Mouse (Mus musculus): ENCODE measurements at regions not wholly inside any gene's neighbourhood (a gene's known extent, or its start where the extent isn't known, plus 50 kb on each side); places are given as distances from the start of the nearest gene placed in this dataset.

GRCm38 (mm10) chr8:35188531-35188930 lies 577.1 kb upstream of the Gm19410 start:
- no peak for DNase-seq (ENCODE audit: low read depth)

- no peak for DNase-seq (ENCODE audit: low read depth)
These were observed 575.9 kb upstream of the Gm19410 start for GRCm38 (mm10) chr8:35189695-35190094.

GRCm38 (mm10) chr8:35192515-35192914 lies 573.1 kb upstream of the Gm19410 start:
- no peak for DNase-seq (ENCODE audit: low read depth)

- peak; percentile 33 for DNase-seq (ENCODE audit: low read depth)
These were observed 571.8 kb upstream of the Gm19410 start for GRCm38 (mm10) chr8:35193771-35194170.

GRCm38 (mm10) chr8:35196189-35196588 lies 569.4 kb upstream of the Gm19410 start:
- no peak for DNase-seq (ENCODE audit: low read depth)

- DNase-seq (ENCODE audit: low read depth), result no peak
These were observed 566.8 kb upstream of the Gm19410 start for GRCm38 (mm10) chr8:35198766-35199165.

GRCm38 (mm10) chr8:35201416-35201815 lies 564.2 kb upstream of the Gm19410 start:
- DNase-seq (ENCODE audit: low read depth), result peak; percentile 46

- no peak for DNase-seq (ENCODE audit: low read depth)
These were observed 560.6 kb upstream of the Gm19410 start for GRCm38 (mm10) chr8:35204971-35205370.

- DNase-seq (ENCODE audit: low read depth), result peak; percentile 35
These were observed 560.1 kb upstream of the Gm19410 start for GRCm38 (mm10) chr8:35205536-35205935.

GRCm38 (mm10) chr8:35206271-35206670 lies 559.3 kb upstream of the Gm19410 start:
- DNase-seq (ENCODE audit: low read depth), result no peak

GRCm38 (mm10) chr8:35208357-35208756 lies 557.2 kb upstream of the Gm19410 start:
- no peak for DNase-seq (ENCODE audit: low read depth)

- DNase-seq (ENCODE audit: low read depth), result no peak
These were observed 553.8 kb upstream of the Gm19410 start for GRCm38 (mm10) chr8:35211506-35212452.

GRCm38 (mm10) chr8:35213515-35213914 lies 552.1 kb upstream of the Gm19410 start:
- DNase-seq (ENCODE audit: low read depth), result no peak

GRCm38 (mm10) chr8:35217604-35218003 lies 548.0 kb upstream of the Gm19410 start:
- no peak for DNase-seq (ENCODE audit: low read depth)

- no peak for DNase-seq (ENCODE audit: low read depth)
These were observed 547.3 kb upstream of the Gm19410 start for GRCm38 (mm10) chr8:35218327-35218726.

- DNase-seq (ENCODE audit: low read depth), result no peak
These were observed 541.3 kb upstream of the Gm19410 start for GRCm38 (mm10) chr8:35224053-35224924.

- DNase-seq (ENCODE audit: low read depth), result no peak
These were observed 540.7 kb upstream of the Gm19410 start for GRCm38 (mm10) chr8:35224925-35225244.

- DNase-seq (ENCODE audit: low read depth), result no peak
These were observed 538.5 kb upstream of the Gm19410 start for GRCm38 (mm10) chr8:35227079-35227478.

GRCm38 (mm10) chr8:35228449-35228848 lies 537.1 kb upstream of the Gm19410 start:
- no peak for DNase-seq (ENCODE audit: low read depth)

- DNase-seq (ENCODE audit: low read depth), result peak; percentile 47
These were observed 531.9 kb upstream of the Gm19410 start for GRCm38 (mm10) chr8:35233520-35234186.

GRCm38 (mm10) chr8:35234436-35234835 lies 531.2 kb upstream of the Gm19410 start:
- DNase-seq (ENCODE audit: low read depth), result no peak

- peak; percentile 58 for DNase-seq (ENCODE audit: low read depth)
These were observed 529.6 kb upstream of the Gm19410 start for GRCm38 (mm10) chr8:35235815-35236509.

All from NIH3T3 (cell line).